Mouse (Mus musculus) neural tube, embryonic 14.5 days (tissue): Measurements from ENCODE around the gene Shb. TPM values are rescaled to one million over a fixed set of nuclear protein-coding genes. Genes with fewer than 3 reads are reported as not detected.

Experiments
- ATAC-seq: fragments of 200-750 bp; cut with Nextera tagmentation; 2 replicates; pipeline ENCODE4 v1.8.0; 2017; ENCODE audit warnings: low read depth, mild to moderate bottlenecking, moderate TSS enrichment, moderate library complexity
- H3K27ac ChIP-seq: fragments of 300-500 bp; sonication (generic); 2 replicates; pipeline ENCODE4 v1.5.1; 2014; ENCODE audit warnings: low read depth, mild to moderate bottlenecking, control low read depth, low read length, moderate library complexity, mixed read lengths
- H3K27me3 ChIP-seq: fragments of 300-500 bp; sonication (generic); 2 replicates; pipeline ENCODE4 v1.6.1; 2014; ENCODE audit warnings: low read length; ENCODE audit not compliant: control insufficient read depth, insufficient read depth
- H3K36me3 ChIP-seq: fragments of 300-500 bp; sonication (generic); 2 replicates; pipeline ENCODE4 v1.6.1; 2014; ENCODE audit warnings: low read length, mixed read lengths; ENCODE audit not compliant: control insufficient read depth, insufficient read depth
- H3K4me1 ChIP-seq: fragments of 300-500 bp; sonication (generic); 2 replicates; pipeline ENCODE4 v1.6.1; 2014; ENCODE audit warnings: low read length; ENCODE audit not compliant: control insufficient read depth, insufficient read depth
- H3K4me2 ChIP-seq: fragments of 300-500 bp; sonication (generic); 2 replicates; pipeline ENCODE4 v1.6.1; 2014; ENCODE audit warnings: mild to moderate bottlenecking, low read depth, low read length, control low read depth
- H3K4me3 ChIP-seq: fragments of 300-500 bp; sonication (generic); 2 replicates; pipeline ENCODE4 v1.5.1; 2014; ENCODE audit warnings: low read depth, low read length, control low read depth, mixed read lengths
- H3K9ac ChIP-seq: fragments of 300-500 bp; sonication (generic); replicated peaks from 2 replicates; pipeline ENCODE4 v1.6.1; 2014; ENCODE audit warnings: low read depth, mild to moderate bottlenecking, control low read depth, low read length, mixed read lengths
- H3K9me3 ChIP-seq: fragments of 300-500 bp; sonication (generic); 2 replicates; pipeline ENCODE4 v1.6.1; 2016; ENCODE audit warnings: low read length; ENCODE audit not compliant: control insufficient read depth
- WGBS: fragments of 180-500 bp; shearing (Covaris S2); extraction: QIAGEN DNeasy Blood & Tissue Kit; methylation state at CpG from one replicate; pipeline ENCODE4 v1.1.7; 2014; 5-methylcytosine and 5-hydroxymethylcytosine counted together
- polyA plus RNA-seq: library from polyadenylated mRNA; unstranded; fragments of >200 nt; fragmentation: Nextera tagmentation; extraction: Ambion mirVana; gene quantifications from 2 replicates; pipeline ENCODE4 v1.2.1, GENCODE M21; 2014

Gene Shb
- polyA plus RNA-seq, 1 experiment from 2014 or later: 6.2 TPM

DNA sequence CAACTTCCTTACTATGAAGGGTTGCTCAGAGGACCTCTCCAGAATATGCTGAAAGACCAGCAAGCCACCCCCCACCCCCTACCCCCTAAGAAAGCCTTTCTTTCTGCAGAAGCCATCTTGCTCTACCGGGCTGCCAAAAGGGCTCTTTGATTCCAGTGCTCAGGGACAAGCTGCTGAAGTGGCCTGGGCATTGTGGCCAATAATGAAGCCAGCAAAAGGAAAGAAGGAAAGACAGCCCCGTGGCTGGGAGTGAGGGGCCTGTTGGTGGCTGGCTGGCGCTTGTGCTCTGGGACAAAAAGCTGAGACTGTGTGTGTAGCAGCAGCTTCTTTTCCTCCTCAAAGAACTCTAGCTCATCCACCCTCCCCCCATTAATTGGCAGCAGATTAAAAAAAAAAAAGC, 111.5 kb downstream of the Shb start:
- 57% methylated on average over 3 of the region's 3 CpGs for WGBS

DNA sequence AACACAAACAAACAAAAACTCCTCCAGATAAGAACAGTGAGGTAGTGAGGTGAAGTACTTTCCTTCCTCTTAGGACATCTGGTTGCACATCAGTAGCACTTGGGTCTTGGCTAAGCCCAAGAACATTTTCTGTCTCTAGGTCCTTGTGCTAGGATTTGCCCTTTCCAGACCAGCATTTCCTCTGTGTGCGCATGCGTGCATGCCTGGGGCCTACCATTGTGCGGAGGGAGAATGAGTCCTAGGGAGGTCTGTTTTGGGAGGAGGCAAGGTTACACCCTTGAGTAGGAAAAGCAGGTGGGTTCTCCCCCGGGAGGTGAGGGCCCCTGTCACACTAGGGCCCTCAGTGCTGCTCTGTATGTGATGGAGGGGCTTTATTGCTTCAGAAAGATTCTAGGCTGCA, 113.2 kb downstream of the Shb start:
- Histone ChIP-seq H3K4me2 (no peak overlapping the region), H3K9ac (no peak overlapping the region), H3K27ac (no peak overlapping the region), H3K36me3 (no peaks in the 10 kb centered on the region), H3K4me1 (0 out of 2 replicates have a peak, but pooled peaks cover 3% of the 10 kb centered on the region), H3K9me3 (no peaks in the 10 kb centered on the region), H3K4me3 (no peak overlapping the region), H3K27me3 (no peaks in the 10 kb centered on the region)
- 90% methylated on average over 4 of the region's 4 CpGs for WGBS
- peak; percentile 41; the same call in 1 of the 2 replicates for ATAC-seq

More for the DNA sequence above, 111.5 kb downstream of the Shb start:
- no peak overlapping the region for H3K9ac ChIP-seq
- H3K4me2 ChIP-seq: no peak overlapping the region
- no peak overlapping the region for H3K27ac ChIP-seq
- 0 out of 2 replicates have a peak, but pooled peaks cover 3% of the 10 kb centered on the region for H3K4me1 ChIP-seq
- no peaks in the 10 kb centered on the region for H3K27me3 ChIP-seq
- ATAC-seq: no peak
- H3K36me3 ChIP-seq: no peaks in the 10 kb centered on the region
- no peaks in the 10 kb centered on the region for H3K9me3 ChIP-seq
- H3K4me3 ChIP-seq: no peak overlapping the region

DNA sequence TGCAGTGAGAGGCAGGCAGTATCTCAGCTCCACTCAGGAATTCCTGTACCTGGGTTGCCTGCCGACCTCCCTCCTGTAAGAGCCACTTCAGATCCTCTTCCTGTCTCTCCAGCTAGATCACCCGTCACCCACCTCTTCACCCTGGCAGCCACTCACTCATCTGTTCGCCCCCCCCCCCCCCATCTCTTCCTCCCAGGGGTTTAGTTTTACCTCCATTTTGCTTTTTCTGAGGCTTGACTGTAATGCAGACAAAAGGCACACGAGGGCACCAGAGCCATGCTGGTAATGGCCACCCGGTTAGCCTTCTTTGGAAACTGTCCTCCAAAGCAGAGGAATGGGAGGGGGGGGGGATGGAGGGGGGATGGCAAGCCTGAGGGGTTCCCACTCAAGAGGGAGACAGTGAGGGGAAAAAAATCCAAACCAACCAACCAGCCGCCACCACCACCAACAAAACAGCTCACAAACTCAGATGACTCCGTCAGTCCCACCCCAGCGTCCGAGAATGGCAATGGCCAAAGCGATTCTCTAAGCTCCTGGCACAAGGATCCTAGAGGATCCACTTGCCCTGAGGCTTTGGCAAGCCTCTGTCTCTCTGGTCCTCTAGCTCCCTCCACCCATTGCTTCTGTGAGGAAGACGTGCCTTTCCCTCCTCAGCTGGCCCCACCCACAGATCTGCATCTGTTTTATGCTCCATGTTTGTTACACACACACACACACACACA, 113.9 kb downstream of the Shb start:
- Histone ChIP-seq H3K9ac (no peak overlapping the region; the same call in 1 of the 2 replicates), H3K4me3 (no peak overlapping the region)
- ATAC-seq: peak; percentile 50; the same call in 1 of the 2 replicates

DNA sequence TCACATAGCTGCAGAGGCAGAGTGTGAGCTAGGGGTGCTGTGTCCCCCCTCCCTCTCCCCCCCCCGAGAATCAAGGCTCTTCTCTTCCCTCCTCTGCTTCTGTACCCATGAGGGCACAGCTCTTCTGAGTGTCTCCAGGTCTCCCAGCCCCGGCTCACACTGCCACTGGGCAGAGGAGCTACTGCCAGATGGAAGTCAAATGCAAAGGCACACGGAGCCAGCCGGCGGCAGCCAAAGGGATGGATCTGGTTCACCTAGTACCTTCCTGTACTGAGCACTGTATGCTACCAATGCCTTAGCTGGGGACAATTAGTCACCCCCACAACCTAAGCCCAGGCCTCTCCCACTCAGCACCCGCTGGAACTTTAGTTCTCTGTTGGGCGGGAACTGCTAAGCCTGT, 116.0 kb downstream of the Shb start:
- Histone ChIP-seq H3K27ac (no peak overlapping the region), H3K9ac (no peak overlapping the region), H3K4me3 (no peak overlapping the region), H3K9me3 (no peaks in the 10 kb centered on the region), H3K36me3 (no peaks in the 10 kb centered on the region), H3K27me3 (no peaks in the 10 kb centered on the region), H3K4me1 (0 out of 2 replicates have a peak, but pooled peaks cover 3% of the 10 kb centered on the region), H3K4me2 (no peak overlapping the region)
- 80% methylated on average over 7 of the region's 7 CpGs for WGBS
- no peak for ATAC-seq

More for the DNA sequence above, 113.9 kb downstream of the Shb start:
- Histone ChIP-seq H3K9me3 (no peaks in the 10 kb centered on the region), H3K4me1 (0 out of 2 replicates have a peak, but pooled peaks cover 3% of the 10 kb centered on the region), H3K36me3 (no peaks in the 10 kb centered on the region), H3K27ac (no peak overlapping the region), H3K27me3 (no peaks in the 10 kb centered on the region), H3K4me2 (peak overlapping the region; percentile 6; the same call in 1 of the 2 replicates)
- WGBS: 19% methylated on average over 11 of the region's 11 CpGs

DNA sequence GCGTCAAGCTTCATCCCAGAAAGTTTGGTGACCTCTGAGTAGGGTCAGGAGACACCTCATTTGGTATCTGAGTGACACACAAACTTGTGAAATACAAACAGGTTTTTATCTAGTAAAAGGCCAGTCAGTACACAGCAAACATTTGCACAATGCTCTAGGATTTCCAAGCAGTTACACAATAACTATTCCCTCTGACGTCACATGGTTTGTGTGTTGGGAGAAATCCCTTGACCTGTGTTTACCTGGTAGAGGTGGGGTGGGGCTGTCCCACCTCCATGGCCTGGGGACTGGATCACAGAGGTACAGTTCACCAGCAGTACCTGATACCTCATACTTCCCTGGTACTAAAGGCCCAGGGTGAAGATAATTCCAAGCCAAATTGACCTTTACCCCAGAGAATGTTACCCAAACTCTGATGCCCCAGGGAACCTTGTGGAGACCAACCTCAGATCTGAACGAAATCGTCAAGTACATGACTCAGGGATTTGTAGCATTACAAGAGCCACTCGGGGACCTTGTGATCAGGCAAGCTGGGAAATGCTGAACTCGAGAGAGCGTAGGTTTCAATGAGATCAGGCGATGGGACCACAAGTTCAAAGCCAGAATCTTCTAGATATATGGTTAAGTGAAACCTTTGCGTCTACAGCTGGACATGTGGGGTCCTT, 118.5 kb downstream of the Shb start:
- Histone ChIP-seq H3K27ac (no peak overlapping the region), H3K4me3 (no peak overlapping the region), H3K4me2 (no peak overlapping the region), H3K36me3 (no peaks in the 10 kb centered on the region), H3K9me3 (no peaks in the 10 kb centered on the region), H3K27me3 (no peaks in the 10 kb centered on the region), H3K9ac (no peak overlapping the region), H3K4me1 (0 out of 2 replicates have a peak, but pooled peaks cover 3% of the 10 kb centered on the region)
- ATAC-seq: no peak
- 89% methylated on average over 9 of the region's 9 CpGs for WGBS

DNA sequence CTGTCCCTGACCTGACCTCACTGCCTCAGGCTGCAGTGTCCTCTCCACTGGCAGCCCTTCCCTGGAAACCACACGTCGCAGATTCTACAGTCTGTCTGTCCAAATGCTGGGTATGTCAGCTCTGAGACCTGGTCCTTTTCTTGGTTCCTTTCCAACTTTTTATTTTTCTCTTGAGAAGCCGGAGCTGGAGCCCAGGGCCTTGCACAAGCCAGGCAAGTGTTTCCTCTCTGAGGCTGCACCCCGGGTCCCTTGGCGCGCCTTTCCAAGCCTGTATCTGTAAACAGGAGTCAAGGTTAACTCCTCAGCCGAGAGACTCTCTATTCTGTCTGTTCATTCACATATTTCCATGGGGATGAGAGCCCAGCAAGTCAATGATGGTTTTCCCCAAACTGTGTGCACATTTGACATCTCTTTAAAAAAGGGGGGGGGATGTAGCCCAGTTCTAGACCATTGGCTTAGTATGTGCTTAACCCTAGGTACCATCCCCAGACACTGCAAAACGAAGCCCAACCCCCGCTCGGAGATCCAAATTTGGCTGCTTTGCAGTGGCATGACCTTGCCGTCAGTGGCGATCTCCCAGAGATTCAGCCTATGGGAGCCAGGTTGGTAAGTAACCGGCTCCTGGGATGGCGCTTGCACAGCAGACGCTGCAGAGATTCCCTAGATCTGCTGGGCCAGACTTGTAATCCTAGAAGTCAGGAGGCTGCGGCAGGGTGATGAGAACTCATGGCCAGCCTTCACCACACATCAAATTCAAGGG, 119.7 kb downstream of the Shb start:
- H3K36me3 ChIP-seq: no peaks in the 10 kb centered on the region
- H3K4me3 ChIP-seq: no peak overlapping the region
- H3K9ac ChIP-seq: no peak overlapping the region
- no peaks in the 10 kb centered on the region for H3K9me3 ChIP-seq
- WGBS: 75% methylated on average over 16 of the region's 16 CpGs
- no peak overlapping the region for H3K27ac ChIP-seq
- ATAC-seq: no peak
- H3K27me3 ChIP-seq: no peaks in the 10 kb centered on the region
- no peak overlapping the region for H3K4me2 ChIP-seq
- H3K4me1 ChIP-seq: peaks cover 1% of the 10 kb centered on the region; the same call in 1 of the 2 replicates

DNA sequence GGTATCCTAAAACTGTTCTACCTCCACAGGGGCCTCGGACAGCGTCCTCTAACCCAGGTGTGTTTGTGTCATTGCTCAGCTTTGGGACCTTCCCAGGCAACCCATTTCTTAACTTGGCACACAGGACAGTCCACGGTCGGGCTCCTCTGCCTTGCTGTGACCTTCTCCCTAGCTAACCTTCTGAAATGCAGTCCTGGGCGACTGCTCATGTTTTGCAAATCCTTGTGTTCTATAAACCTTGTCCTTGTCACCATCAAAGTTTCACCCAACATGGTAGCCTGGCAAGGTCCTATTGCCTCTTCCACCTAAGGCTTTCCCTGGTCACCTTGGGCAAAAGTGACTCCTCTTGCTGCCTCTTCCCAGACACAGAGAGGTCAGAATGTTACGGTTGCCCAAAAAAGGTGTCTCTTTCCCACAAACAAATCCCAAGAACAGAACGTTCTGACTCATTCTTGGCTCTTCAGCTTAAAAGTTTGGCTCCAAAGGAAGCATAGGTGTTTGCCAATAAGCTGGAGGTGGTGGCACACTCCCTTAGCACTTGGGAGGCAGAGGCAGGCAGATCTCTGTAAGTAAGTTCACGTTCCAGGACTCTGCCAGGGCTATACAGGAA, 121.0 kb downstream of the Shb start:
- H3K9ac ChIP-seq: no peak overlapping the region
- no peak overlapping the region for H3K4me3 ChIP-seq
- H3K4me2 ChIP-seq: no peak overlapping the region
- no peak for ATAC-seq
- no peaks in the 10 kb centered on the region for H3K27me3 ChIP-seq
- no peak overlapping the region for H3K27ac ChIP-seq
- no peaks in the 10 kb centered on the region for H3K9me3 ChIP-seq
- no peaks in the 10 kb centered on the region for H3K36me3 ChIP-seq
- peaks cover 15% of the 10 kb centered on the region for H3K4me1 ChIP-seq
- WGBS: 92% methylated on average over 8 of the region's 8 CpGs

DNA sequence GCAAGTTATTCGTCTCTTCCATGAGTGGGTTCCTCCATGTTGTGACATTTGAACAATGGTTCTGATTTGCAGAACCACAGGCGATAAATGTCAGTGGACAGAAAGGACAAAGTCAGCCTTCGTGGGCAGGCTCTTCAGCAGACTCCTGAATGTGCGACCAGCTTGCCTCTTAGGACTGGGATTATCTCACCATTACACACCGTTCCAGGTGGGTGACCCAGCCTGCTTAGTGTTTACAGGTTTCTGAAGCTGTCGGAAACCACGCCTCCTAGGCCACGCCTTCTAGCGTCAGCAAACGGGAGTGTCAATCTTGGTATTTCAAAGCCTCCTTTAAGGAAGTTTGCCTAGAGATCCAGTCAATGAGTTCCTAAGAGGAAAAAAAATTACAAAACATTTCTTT, 123.0 kb downstream of the Shb start:
- peak overlapping the region; percentile 82 for H3K27ac ChIP-seq
- H3K9ac ChIP-seq: peak overlapping the region; percentile 86; the same call in 1 of the 2 replicates
- ATAC-seq: peak; percentile 52
- H3K4me3 ChIP-seq: peak overlapping the region; percentile 70
- peak overlapping the region; percentile 97 for H3K4me2 ChIP-seq
- WGBS: 3% methylated on average over 10 of the region's 10 CpGs
- H3K27me3 ChIP-seq: no peaks in the 10 kb centered on the region
- H3K4me1 ChIP-seq: peaks cover 20% of the 10 kb centered on the region
- H3K9me3 ChIP-seq: no peaks in the 10 kb centered on the region
- no peaks in the 10 kb centered on the region for H3K36me3 ChIP-seq
